Mouse (Mus musculus) mouse embryonic stem cell (cell line): Measurements from ENCODE around the gene Iqschfp.

Source experiments
- in situ Hi-C, 2 experiments: fragments of 300-500 bp; cut with MboI; formaldehyde crosslinking; loops; 1 replicate in 1 of 2; 3 replicates in 1 of 2; pipeline ENCODE4 v1.14.3; 2019 to 2020; ENCODE audit warnings: low sequenced_read_pairs in 2 of 2, low pct_unique_long_range_greater_than_20kb in 1 of 2, mixed read lengths in 1 of 2; ENCODE audit not compliant: unreplicated experiment in 1 of 2

The Iqschfp gene

GRCm38 (mm10) chr3:68377452-68378198, 485.6 kb downstream of the Iqschfp start:
- in situ Hi-C loops, result no loop called here

GRCm38 (mm10) chr3:68378799-68379198, 486.8 kb downstream of the Iqschfp start:
- in situ Hi-C loops, result no loop called here

GRCm38 (mm10) chr3:68379242-68379641, 487.2 kb downstream of the Iqschfp start:
- in situ Hi-C loops, result no loop called here

GRCm38 (mm10) chr3:68383672-68384071, 491.6 kb downstream of the Iqschfp start:
- in situ Hi-C loops, result no loop called here

- in situ Hi-C loops, result no loop called here
Observed at GRCm38 (mm10) chr3:68385544-68385943, 493.5 kb downstream of the Iqschfp start.

GRCm38 (mm10) chr3:68388023-68388422, 496.0 kb downstream of the Iqschfp start:
- in situ Hi-C loops, result no loop called here

- in situ Hi-C loops, result no loop called here
Observed at GRCm38 (mm10) chr3:68393578-68393977, 501.5 kb downstream of the Iqschfp start.

GRCm38 (mm10) chr3:68398691-68399090, 506.7 kb downstream of the Iqschfp start:
- in situ Hi-C loops, result no loop called here

- in situ Hi-C loops, result no loop called here
Observed at GRCm38 (mm10) chr3:68400121-68400520, 508.1 kb downstream of the Iqschfp start.

GRCm38 (mm10) chr3:68403343-68403742, 511.3 kb downstream of the Iqschfp start:
- in situ Hi-C loops, result no loop called here

GRCm38 (mm10) chr3:68403783-68404217, 511.8 kb downstream of the Iqschfp start:
- in situ Hi-C loops, result no loop called here

- in situ Hi-C loops, result no loop called here
Observed at GRCm38 (mm10) chr3:68405724-68406123, 513.7 kb downstream of the Iqschfp start.

GRCm38 (mm10) chr3:68412262-68412661, 520.2 kb downstream of the Iqschfp start:
- in situ Hi-C loops, result no loop called here

GRCm38 (mm10) chr3:68419792-68420191, 527.8 kb downstream of the Iqschfp start:
- in situ Hi-C loops, result no loop called here

- in situ Hi-C loops, result no loop called here
Observed at GRCm38 (mm10) chr3:68420927-68421326, 528.9 kb downstream of the Iqschfp start.

- in situ Hi-C loops, result no loop called here
Observed at GRCm38 (mm10) chr3:68421849-68422248, 529.8 kb downstream of the Iqschfp start.

GRCm38 (mm10) chr3:68428081-68428480, 536.0 kb downstream of the Iqschfp start:
- in situ Hi-C loops, result no loop called here

GRCm38 (mm10) chr3:68434435-68434834, 542.4 kb downstream of the Iqschfp start:
- in situ Hi-C loops, result no loop called here

GRCm38 (mm10) chr3:68434897-68435296, 542.9 kb downstream of the Iqschfp start:
- in situ Hi-C loops, result no loop called here

GRCm38 (mm10) chr3:68448480-68448879, 556.4 kb downstream of the Iqschfp start:
- in situ Hi-C loops, result no loop called here
